Mouse (Mus musculus) frontal cortex, adult (tissue): ENCODE measurements around the gene Adamts4.
"Not testable (repeated sequence)": the region's sequence is repeated elsewhere in the genome, so short reads cannot be mapped to it uniquely, and the experiment has no call there.

ENCODE experiments used
- ATAC-seq: cut with Nextera tagmentation; 2 replicates; pipeline ENCODE4 v1.9.2; 2017; ENCODE audit warnings: mild to moderate bottlenecking, moderate library complexity, mixed read lengths; ENCODE audit not compliant: low TSS enrichment

Gene Adamts4

GRCm38 (mm10) chr1:171279012-171279705 lies 28.9 kb downstream of the Adamts4 start:
- ATAC-seq = no peak

DNA sequence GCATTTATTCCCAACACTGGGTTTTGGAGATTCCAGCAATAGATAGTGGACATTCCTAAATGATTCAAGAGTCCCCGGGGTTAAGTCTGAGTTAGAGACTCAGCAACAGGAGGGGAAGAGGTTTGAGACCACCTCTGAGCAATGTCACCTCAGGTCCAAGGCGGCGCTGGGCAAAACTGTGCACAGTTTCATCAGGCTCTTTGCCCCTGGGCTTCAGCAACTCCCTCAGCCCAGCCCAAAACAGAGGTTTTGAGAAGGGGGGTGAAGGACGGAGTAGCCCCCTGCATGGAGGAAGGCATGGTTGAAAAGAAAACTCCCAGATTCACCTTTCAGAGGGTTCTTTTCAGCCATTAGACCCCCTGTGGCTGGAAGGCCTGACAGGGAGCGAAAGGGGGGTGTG lies 29.5 kb downstream of the Adamts4 start:
- no peak for ATAC-seq

GRCm38 (mm10) chr1:171280250-171280915 lies 30.2 kb downstream of the Adamts4 start:
- no peak for ATAC-seq

DNA sequence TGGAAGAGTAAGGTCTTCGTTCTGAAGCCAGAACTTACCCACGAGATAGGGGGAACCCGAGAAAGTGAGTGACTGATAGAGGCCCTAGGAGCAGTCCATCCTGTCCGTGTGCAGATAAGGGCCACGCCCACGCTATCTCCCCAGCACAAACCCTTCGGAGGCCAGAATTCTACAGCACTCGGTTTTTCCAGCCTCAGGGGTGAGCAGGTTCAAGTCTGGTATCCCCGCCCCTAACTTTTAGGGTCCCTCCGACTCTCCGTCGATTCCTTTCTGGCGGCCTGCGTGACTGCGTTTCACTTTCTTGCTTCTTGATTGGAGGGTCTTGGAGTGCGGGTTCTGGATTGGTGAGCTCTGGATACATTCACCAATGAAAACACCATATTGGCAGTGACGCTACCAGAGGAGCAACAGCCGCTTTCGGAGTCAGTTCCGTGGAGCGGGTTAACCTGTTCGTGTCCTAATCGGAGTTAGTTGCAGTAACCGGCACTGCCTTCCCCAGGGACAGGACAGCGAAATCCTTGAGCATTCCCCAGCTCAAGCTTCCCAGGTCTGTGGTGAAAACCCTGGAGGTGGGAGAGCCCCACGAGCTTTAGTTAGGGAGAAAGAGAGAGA lies 30.8 kb downstream of the Adamts4 start, which contains the start of gene Ppox:
Gene Ppox (minus strand): TSS at position 271 of the 612 bp plus-strand sequence.
- ATAC-seq = peak; percentile 93

GRCm38 (mm10) chr1:171281528-171281923 lies 31.3 kb downstream of the Adamts4 start:
- ATAC-seq = peak; percentile 42

- no peak for ATAC-seq
These were observed 32.0 kb downstream of the Adamts4 start for GRCm38 (mm10) chr1:171282086-171282805.

GRCm38 (mm10) chr1:171283188-171284160 lies 33.3 kb downstream of the Adamts4 start:
- ATAC-seq = no peak

GRCm38 (mm10) chr1:171284491-171284890 lies 34.3 kb downstream of the Adamts4 start:
- no peak for ATAC-seq

DNA sequence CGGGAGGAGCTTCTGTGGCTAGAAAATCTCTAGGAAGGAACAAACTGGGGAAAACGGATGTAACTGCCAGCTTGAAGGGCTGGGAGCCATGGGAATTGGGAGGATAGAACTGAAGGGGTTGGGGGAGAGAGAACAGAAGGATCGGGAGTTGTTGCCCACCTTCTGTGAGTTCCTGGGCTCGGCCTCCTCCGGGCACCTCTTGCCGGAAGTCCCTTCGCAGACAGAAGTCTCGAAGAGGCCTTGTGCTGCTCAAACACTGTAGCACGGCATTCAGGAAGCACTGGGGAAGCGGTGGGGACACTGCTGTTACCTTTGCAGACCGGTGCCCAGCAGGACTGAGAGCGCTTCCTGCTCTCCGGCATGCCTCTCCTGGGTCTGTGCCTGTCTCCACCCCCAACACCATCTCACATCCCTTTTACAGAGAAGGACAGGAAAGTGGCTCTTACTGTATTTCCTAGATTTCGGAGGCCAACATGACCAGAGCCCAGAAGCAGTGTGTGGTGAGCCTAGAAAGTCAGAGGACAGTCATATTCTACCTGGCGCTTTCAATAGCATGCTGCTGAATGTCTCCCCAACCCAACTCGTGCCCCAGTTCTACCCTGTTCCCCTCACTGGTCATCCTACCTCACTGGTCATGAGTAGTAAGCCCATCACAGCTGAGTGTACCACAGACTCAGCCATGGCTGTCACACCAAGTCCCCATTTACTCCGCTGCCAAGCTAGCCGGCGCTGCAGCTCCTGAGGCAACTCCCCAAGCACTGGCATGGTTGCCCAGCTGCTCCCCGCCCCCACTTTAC lies 35.1 kb downstream of the Adamts4 start:
- no peak for ATAC-seq

- no peak for ATAC-seq
These were observed 36.3 kb downstream of the Adamts4 start for GRCm38 (mm10) chr1:171286517-171286916.

- ATAC-seq = peak; percentile 90
These were observed 37.2 kb downstream of the Adamts4 start, which contains the start of gene Usp21 for GRCm38 (mm10) chr1:171287136-171288081. Usp21 (minus strand) TSS chr1:171287991.

DNA sequence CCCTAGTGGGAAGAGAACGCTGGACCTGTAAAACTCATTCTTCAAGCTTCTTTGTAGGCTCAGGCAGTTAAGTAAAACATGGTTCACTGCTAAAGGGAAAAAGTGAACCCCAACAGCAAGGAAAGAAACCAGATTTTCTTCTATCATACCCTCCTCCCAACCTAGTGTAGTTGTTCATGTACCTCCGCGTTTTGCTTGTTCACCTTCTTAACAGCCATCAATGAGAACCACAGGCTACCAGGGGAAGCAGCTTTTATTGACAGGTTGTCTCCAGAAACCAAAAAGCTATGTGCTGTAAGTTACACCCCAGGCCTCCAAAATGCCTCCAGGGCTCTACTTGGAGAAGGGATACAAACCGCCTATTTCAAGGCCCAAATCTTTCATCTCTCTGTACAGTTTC lies 38.1 kb downstream of the Adamts4 start:
- ATAC-seq = no peak

GRCm38 (mm10) chr1:171293351-171293750 lies 43.1 kb downstream of the Adamts4 start:
- ATAC-seq = no peak

- peak; percentile 24; the same call in 1 of the 2 replicates for ATAC-seq
These were observed 43.7 kb downstream of the Adamts4 start for GRCm38 (mm10) chr1:171293906-171294297.

- peak; percentile 84 for ATAC-seq
These were observed 44.3 kb downstream of the Adamts4 start, which contains the start of gene Ufc1 for GRCm38 (mm10) chr1:171294298-171295062. Ufc1 (minus strand) TSS chr1:171295024.

DNA sequence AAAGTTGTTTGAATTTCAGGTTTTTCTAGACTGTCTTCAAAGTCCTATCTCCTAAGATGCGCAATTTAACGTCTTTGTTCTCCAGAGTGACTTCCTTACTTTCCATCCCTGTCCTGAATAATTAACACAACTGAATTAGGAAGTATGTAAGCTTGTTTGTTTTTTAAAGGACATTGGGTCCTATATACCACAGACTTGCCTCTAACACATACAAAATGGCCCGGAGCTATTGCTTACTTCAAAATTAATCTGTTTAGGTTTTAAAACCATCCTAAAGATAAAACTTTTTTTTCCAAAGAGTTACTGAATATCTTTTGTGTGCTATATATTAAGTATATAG lies 44.8 kb downstream of the Adamts4 start:
- 0 out of 2 replicates have a peak, but pooled peaks have one; percentile 6 for ATAC-seq

GRCm38 (mm10) chr1:171298226-171298625 lies 48.0 kb downstream of the Adamts4 start:
- no peak for ATAC-seq

DNA sequence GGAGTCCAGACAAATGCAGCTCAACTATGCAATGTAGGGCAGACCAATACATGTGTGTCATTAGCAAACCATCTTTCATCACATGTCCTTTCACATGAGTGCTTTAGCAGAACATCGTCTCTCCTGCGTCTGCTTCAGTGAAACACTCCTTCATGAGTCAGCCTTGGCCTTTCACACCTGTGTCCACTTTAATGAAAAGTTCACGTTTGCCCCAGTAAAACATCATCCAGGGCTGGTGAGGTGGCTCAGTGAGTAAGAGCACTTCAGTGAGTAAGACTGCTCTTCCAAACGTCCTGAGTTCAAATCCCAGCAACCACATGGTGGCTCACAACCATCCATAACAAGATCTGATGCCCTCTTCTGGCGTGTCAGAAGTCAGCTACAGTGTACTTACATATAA lies 55.9 kb downstream of the Adamts4 start:
- ATAC-seq = not testable (repeated sequence)
